ENCODE assay signal across 8 mouse cellular contexts in genomic region chr17:63285265-63285939, GRCm38 (mm10).
DNase-seq lines count a peak whose midpoint lies in the region; ATAC-seq lines count a peak whose summit lies in the region.
"Had no signal": no experiment of that assay in that cellular context is flagged by ENCODE, and none has a peak within 500 bp of the region (broad histone marks: within the 10 kb centered on the region; RNA-seq: fewer than 3 reads in every experiment).

No protein-coding gene starts in this region.

- peak; percentile 50; the same call in 1 of the 2 replicates for ATAC-seq in cerebellum, adult (ENCODE audit: insufficient number of reproducible peaks, low FRiP score, low TSS enrichment)
- no peak for ATAC-seq in intestine, embryonic 15.5 days

- no peaks in the 10 kb centered on the region for H3K36me3 ChIP-seq in intestine, embryonic 15.5 days

- H3K4me1 ChIP-seq in intestine, embryonic 15.5 days (replicated peaks), result no peaks in the 10 kb centered on the region

- H3K27me3 ChIP-seq in intestine, embryonic 15.5 days (replicated peaks), result no peaks in the 10 kb centered on the region

- no peak overlapping the region for H3K4me2 ChIP-seq in intestine, embryonic 15.5 days (replicated peaks)

- H3K9ac ChIP-seq in intestine, embryonic 15.5 days, result no peak overlapping the region

- no peaks in the 10 kb centered on the region for H3K9me3 ChIP-seq in intestine, embryonic 15.5 days

- peak; percentile 66 for DNase-seq in adipocyte (ENCODE audit: low spot score)
- peak; percentile 28 to 30 for DNase-seq in gastrocnemius, adult 8-10 months (ENCODE audit: low spot score in 2 of 2)
- DNase-seq in layer of hippocampus, adult 18-20 months (ENCODE audit: low spot score in 2 of 2), result peak; percentile 58 to 83
- peak; percentile 61 for DNase-seq in lung, postnatal 14 days
- DNase-seq in skeletal muscle tissue, adult 2 months (ENCODE audit: low read depth, low spot score), result peak; percentile 45

- WGBS in intestine, embryonic 15.5 days, result 76% methylated on average over 11 of the region's 11 CpGs

- no peak overlapping the region for H3K27ac ChIP-seq in intestine, embryonic 15.5 days
- H3K27ac ChIP-seq: kidney, postnatal 0 days had no signal

- no peak overlapping the region for H3K4me3 ChIP-seq in intestine, embryonic 15.5 days (replicated peaks)
